Mouse (Mus musculus) ES-E14 (cell line): ENCODE measurements at regions not wholly inside any gene's neighbourhood (a gene's known extent, or its start where the extent isn't known, plus 50 kb on each side); places are given as distances from the start of the nearest gene placed in this dataset.

Experiments used
- DNase-seq: peaks from one replicate; pipeline ENCODE4 v3.0.0-alpha.2; 2013; ENCODE audit warnings: low read depth, low spot score
- H3K27ac ChIP-seq: 2 replicates; pipeline ENCODE4 v1.5.1; 2012; ENCODE audit warnings: low read depth, mild to moderate bottlenecking, low read length, moderate library complexity, mixed read lengths; ENCODE audit not compliant: poor library complexity, insufficient read depth, severe bottlenecking
- H3K36me3 ChIP-seq: 2 replicates; pipeline ENCODE4 v1.6.1; 2012; ENCODE audit warnings: mild to moderate bottlenecking, low read length, moderate library complexity, mixed read lengths; ENCODE audit not compliant: control insufficient read depth, poor library complexity, insufficient read depth, severe bottlenecking
- H3K4me1 ChIP-seq, 2 experiments: fragments of 150-350 bp in 1 of 2; sonication (generic) in 1 of 2; 2 replicates each; pipeline ENCODE4 v1.6.1; 2012; ENCODE audit warnings: low read length in 2 of 2, mild to moderate bottlenecking in 1 of 2, mixed read lengths in 1 of 2; ENCODE audit not compliant: control insufficient read depth in 2 of 2, insufficient read depth in 2 of 2, poor library complexity in 1 of 2
- H3K4me3 ChIP-seq, 2 experiments: fragments of 150-350 bp in 1 of 2; sonication (generic) in 1 of 2; 2 replicates each; pipeline ENCODE4 v1.5.1; 2012; ENCODE audit warnings: low read length in 2 of 2, low read depth in 1 of 2, mild to moderate bottlenecking in 1 of 2, mixed read lengths in 1 of 2; ENCODE audit not compliant: insufficient read depth in 1 of 2, poor library complexity in 1 of 2, severe bottlenecking in 1 of 2
- H3K9ac ChIP-seq: 2 replicates; pipeline ENCODE4 v1.6.1; 2012; ENCODE audit warnings: low read depth, mild to moderate bottlenecking, low read length, mixed read lengths; ENCODE audit not compliant: poor library complexity, insufficient read depth, severe bottlenecking
- H3K9me3 ChIP-seq: fragments of 150-350 bp; sonication (generic); 2 replicates; pipeline ENCODE4 v1.6.1; 2012; ENCODE audit warnings: low read depth, mild to moderate bottlenecking, low read length; ENCODE audit not compliant: control insufficient read depth, insufficient read depth
- CHD2 ChIP-seq: IDR thresholded peaks from 2 replicates; pipeline ENCODE4 v1.6.1; 2014; ENCODE audit warnings: mild to moderate bottlenecking, low read depth, low read length, inconsistent platforms
- HCFC1 ChIP-seq: IDR thresholded peaks from 2 replicates; pipeline ENCODE4 v1.6.1; 2012; ENCODE audit warnings: low read length, inconsistent platforms, borderline replicate concordance; ENCODE audit not compliant: insufficient read depth
- MAFK ChIP-seq: IDR thresholded peaks from 2 replicates; pipeline ENCODE4 v1.6.1; 2014; ENCODE audit warnings: mild to moderate bottlenecking, low read depth, low read length, inconsistent platforms; ENCODE audit not compliant: insufficient read depth
- ZC3H11A ChIP-seq: IDR thresholded peaks from 2 replicates; pipeline ENCODE4 v1.6.1; 2012; ENCODE audit warnings: low read depth, mild to moderate bottlenecking, inconsistent platforms, low read length, borderline replicate concordance
- ZNF384 ChIP-seq: IDR thresholded peaks from 2 replicates; pipeline ENCODE4 v1.6.1; 2012; ENCODE audit warnings: low read depth, low read length, inconsistent platforms
- in situ Hi-C, 2 experiments: fragments of 600-800 bp; cut with MboI; formaldehyde crosslinking; loops; one replicate each; pipeline ENCODE4 v1.15.1; 2025; ENCODE audit warnings: low sequenced_read_pairs in 2 of 2, inconsistent platforms in 1 of 2; ENCODE audit not compliant: unreplicated experiment in 2 of 2

DNA sequence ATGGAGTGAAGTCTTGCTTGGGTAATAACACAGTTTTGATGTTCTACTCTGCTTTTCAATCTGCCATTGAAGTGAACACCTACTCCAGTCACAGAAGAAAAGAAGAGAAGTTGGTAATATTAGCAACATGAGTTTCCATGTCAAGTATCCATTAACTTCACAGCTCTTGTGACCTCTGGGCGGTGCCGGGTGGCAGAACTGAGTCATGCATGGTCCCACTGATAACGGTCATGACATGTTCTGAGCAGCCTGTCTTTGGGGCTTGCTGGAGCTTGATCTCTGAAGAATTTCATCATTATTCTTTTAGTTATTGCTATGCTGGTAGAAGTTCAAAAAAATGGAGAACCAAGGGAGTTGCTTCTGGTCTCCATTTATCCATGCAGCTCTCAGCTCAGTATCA, 215.1 kb upstream of the Ptger4 start:
- H3K9me3 ChIP-seq: no peaks in the 10 kb centered on the region
- no peak overlapping the region for H3K27ac ChIP-seq
- no peak for DNase-seq
- no peaks in the 10 kb centered on the region for H3K4me1 ChIP-seq
- H3K36me3 ChIP-seq: no peaks in the 10 kb centered on the region
- in situ Hi-C loops: no loop called here
- no peak overlapping the region for H3K9ac ChIP-seq
- TF ChIP-seq ZC3H11A (no peak), MAFK (no peak), ZNF384 (no peak), HCFC1 (no peak), CHD2 (no peak)
- H3K4me3 ChIP-seq: no peak overlapping the region

DNA sequence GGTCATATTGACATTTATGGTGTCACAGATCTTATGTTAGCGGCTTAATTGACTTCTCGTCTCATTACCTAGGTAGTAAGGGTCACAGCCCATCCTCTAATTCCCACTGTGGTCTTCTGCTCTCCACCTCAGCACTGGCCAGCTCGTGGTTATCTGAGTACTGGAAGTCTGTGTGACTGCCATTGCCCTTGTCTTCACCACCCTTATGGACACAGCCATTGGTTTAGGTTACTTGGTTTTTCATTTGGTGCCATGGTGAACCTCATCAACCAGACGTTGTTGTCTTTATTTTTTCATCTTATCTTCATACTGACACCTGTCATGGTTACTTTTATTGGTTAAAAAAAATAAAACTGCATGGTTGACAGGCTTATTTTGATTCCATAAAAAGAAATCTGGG, 215.6 kb upstream of the Ptger4 start:
- Histone ChIP-seq H3K36me3 (no peaks in the 10 kb centered on the region), H3K9me3 (no peaks in the 10 kb centered on the region), H3K4me3 (no peak overlapping the region), H3K27ac (no peak overlapping the region), H3K4me1 (no peaks in the 10 kb centered on the region), H3K9ac (no peak overlapping the region)
- in situ Hi-C loops: no loop called here
- no peak for TF ChIP-seq ZC3H11A
- TF ChIP-seq CHD2: no peak
- no peak for TF ChIP-seq MAFK
- no peak for TF ChIP-seq ZNF384
- no peak for TF ChIP-seq HCFC1
- no peak for DNase-seq

DNA sequence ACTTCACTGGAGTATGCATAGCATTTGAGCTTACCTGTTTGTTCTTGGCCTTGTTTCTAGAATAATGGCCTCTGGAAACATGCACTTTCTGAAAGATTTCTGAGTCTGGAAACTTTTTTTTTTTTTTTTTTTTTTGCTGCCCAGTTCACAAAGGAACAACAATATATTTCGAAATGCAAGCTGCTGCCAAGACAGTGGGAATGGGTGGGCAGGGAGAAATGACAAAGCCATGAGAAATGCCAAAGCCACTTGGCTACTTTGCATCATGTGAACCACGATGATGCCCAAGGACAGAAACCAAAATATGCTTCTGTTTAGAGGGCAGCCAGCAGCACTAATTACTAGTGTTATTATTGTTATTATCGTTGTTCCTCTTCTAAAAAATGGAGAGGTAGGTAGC, 218.7 kb upstream of the Ptger4 start:
- no peak for DNase-seq
- Histone ChIP-seq H3K4me1 (no peaks in the 10 kb centered on the region), H3K36me3 (no peaks in the 10 kb centered on the region), H3K9me3 (no peaks in the 10 kb centered on the region), H3K9ac (no peak overlapping the region), H3K4me3 (no peak overlapping the region), H3K27ac (no peak overlapping the region)
- TF ChIP-seq HCFC1 (no peak), ZNF384 (no peak), MAFK (no peak), CHD2 (no peak), ZC3H11A (no peak)
- in situ Hi-C loops: no loop called here

DNA sequence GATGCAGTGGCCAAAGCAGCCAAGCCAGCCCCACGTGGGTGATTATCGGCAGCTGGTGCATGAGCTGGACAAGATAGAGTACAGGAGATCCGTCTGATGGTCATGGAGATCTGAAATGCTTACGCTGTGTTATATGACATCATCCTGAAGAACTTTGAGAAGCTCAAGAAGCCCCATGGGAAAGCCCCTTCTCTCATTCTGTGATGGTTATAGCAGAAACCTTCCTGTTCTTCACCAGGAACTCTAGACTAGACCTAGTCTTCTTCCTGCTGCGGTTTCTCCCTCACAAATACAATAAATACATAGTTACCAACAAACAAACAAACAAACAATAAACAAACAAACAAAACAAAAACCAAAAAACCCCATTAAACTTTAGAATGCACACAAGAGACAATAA, 220.7 kb upstream of the Ptger4 start:
- in situ Hi-C loops: no loop called here

DNA sequence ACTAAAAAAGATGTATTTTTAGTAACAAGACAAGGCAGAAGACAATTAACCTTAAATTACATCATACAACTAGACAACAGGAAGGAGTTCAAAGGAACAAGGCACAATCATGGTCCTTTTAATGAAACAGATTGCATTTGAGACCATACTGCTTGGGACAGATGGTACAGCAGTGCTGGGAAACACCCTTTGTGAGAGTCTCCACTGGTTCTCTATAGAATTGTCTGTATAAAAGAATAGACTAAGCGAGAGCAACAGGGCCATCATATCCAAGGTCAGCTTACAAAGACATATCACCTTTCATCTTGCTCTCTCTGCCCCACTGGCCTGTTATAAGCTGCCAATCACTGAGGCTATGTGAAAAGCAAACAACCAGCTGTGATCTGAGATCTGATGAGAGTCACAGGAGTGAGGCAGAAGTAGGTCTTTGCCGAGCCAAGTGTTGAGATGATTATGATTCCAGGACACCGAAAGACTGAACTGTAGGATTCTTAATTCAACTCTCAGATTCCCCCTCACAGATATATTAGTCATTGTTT, 224.6 kb upstream of the Ptger4 start:
- H3K4me3 ChIP-seq: no peak overlapping the region
- H3K9me3 ChIP-seq: no peaks in the 10 kb centered on the region

More for the DNA sequence above, 220.7 kb upstream of the Ptger4 start:
- no peaks in the 10 kb centered on the region for H3K9me3 ChIP-seq
- H3K27ac ChIP-seq: no peak overlapping the region
- no peaks in the 10 kb centered on the region for H3K36me3 ChIP-seq
- DNase-seq: no peak
- H3K4me1 ChIP-seq: no peaks in the 10 kb centered on the region
- no peak for TF ChIP-seq MAFK
- no peak overlapping the region for H3K4me3 ChIP-seq
- no peak overlapping the region for H3K9ac ChIP-seq

More for the DNA sequence above, 224.6 kb upstream of the Ptger4 start:
- Histone ChIP-seq H3K27ac (no peak overlapping the region), H3K9ac (no peak overlapping the region), H3K36me3 (no peaks in the 10 kb centered on the region), H3K4me1 (no peaks in the 10 kb centered on the region)
- in situ Hi-C loops: no loop called here
- TF ChIP-seq MAFK (no peak), ZC3H11A (no peak), HCFC1 (no peak), ZNF384 (no peak)
- no peak for DNase-seq
